Comparison of ENCODE assay signal across 25 mouse cellular contexts in the genomic region with DNA sequence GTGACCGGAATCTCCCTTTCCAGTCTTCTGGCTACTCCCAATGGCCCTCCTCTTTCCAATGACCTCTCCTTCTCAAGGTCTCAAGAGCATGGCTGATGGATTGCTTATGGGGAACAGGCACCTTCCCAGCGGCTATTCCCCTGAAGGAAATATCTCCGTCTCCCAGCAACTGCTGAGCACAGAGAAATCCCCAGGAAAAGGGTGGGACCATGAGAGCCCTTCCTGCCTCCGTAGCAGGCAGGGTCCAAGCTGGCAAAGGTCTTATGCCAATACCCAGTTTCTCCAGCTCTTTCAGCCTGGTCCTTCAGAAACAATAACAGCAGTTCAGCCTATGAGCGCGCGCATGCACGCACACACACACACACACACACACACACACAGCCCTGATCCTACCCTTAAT. TPM values are rescaled to one million over a fixed set of nuclear protein-coding genes. Genes with fewer than 3 reads are reported as not detected.
A peak's percentile ranks its signal among the peaks of the same experiment; 100 is the strongest.
DNase-seq lines count a peak whose midpoint lies in the region; ATAC-seq lines count a peak whose summit lies in the region.
"Had no signal": no experiment of that assay in that cellular context is flagged by ENCODE, and none has a peak within 500 bp of the region (broad histone marks: within the 10 kb centered on the region; RNA-seq: fewer than 3 reads in every experiment).

No protein-coding gene starts in this region.

- H3K4me3 ChIP-seq in heart, embryonic 13.5 days, result no peak overlapping the region
- H3K4me3 ChIP-seq: forebrain, embryonic 10.5 days; forebrain, embryonic 13.5 days; heart, adult 2 months; heart, embryonic 10.5 days; hindbrain, embryonic 10.5 days; hindbrain, embryonic 13.5 days had no signal

- no peak overlapping the region for H3K9ac ChIP-seq in heart, embryonic 13.5 days
- H3K9ac ChIP-seq: forebrain, embryonic 13.5 days; hindbrain, embryonic 13.5 days had no signal

- H3K36me3 ChIP-seq in heart, embryonic 13.5 days, result peaks cover 96% of the 10 kb centered on the region

- H3K27me3 ChIP-seq in heart, embryonic 13.5 days (replicated peaks), result no peaks in the 10 kb centered on the region
- H3K27me3 ChIP-seq: forebrain, embryonic 13.5 days; hindbrain, embryonic 13.5 days had no signal

- H3K4me1 ChIP-seq in heart, embryonic 13.5 days, result no peaks in the 10 kb centered on the region
- H3K4me1 ChIP-seq: forebrain, embryonic 10.5 days; forebrain, embryonic 13.5 days; heart, embryonic 10.5 days; hindbrain, embryonic 10.5 days; hindbrain, embryonic 13.5 days had no signal

- H3K4me2 ChIP-seq in heart, embryonic 13.5 days, result no peak overlapping the region
- H3K4me2 ChIP-seq: forebrain, embryonic 13.5 days; hindbrain, embryonic 13.5 days had no signal

- intact Hi-C loops in heart, postnatal 14 days (cut with DNase I), result no loop called here

- H3K9me3 ChIP-seq in heart, embryonic 13.5 days, result no peaks in the 10 kb centered on the region
- H3K9me3 ChIP-seq: forebrain, embryonic 10.5 days; forebrain, embryonic 13.5 days; heart, embryonic 10.5 days; hindbrain, embryonic 10.5 days; hindbrain, embryonic 13.5 days had no signal

- 84% methylated on average over 8 of the region's 8 CpGs for WGBS in heart, embryonic 13.5 days

- peak; percentile 14; the same call in 1 of the 2 replicates for ATAC-seq in heart, embryonic 13.5 days (ENCODE audit: extremely low read depth, insufficient number of reproducible peaks, low FRiP score, low TSS enrichment)
- ATAC-seq: activated CD4-positive, CD25-positive, alpha-beta regulatory T cell, adult 4 months; forebrain, embryonic 13.5 days; forebrain, embryonic 16.5 days; hindbrain, embryonic 16.5 days; inflammation-experienced regulatory T-cells, adult 6 months had no signal

- no peak overlapping the region for H3K27ac ChIP-seq in heart, embryonic 13.5 days (replicated peaks)
- H3K27ac ChIP-seq: forebrain, embryonic 10.5 days; forebrain, embryonic 13.5 days; heart, adult 2 months; heart, embryonic 10.5 days; hindbrain, embryonic 10.5 days; hindbrain, embryonic 13.5 days had no signal

- DNase-seq in adrenal gland, adult 2 months, result peak; percentile 25
- no peak for DNase-seq in adrenal gland, postnatal 10 days
- DNase-seq in heart, postnatal 14 days, result no peak
- peak; percentile 23 to 37 for DNase-seq in kidney, postnatal 36 days
- DNase-seq in kidney, adult 9 months, result no peak
- DNase-seq in lung, postnatal 14 days, result peak; percentile 16
- no peak for DNase-seq in embryo, embryonic 10 days (ENCODE audit: low spot score)
- DNase-seq: cerebellum, adult 11-12 months; cerebellum, adult 8-10 months; cerebellum, postnatal 10 days; cerebellum, postnatal 36 days; gastrocnemius, postnatal 10 days; gastrocnemius, postnatal 36 days; heart, adult 2 months; heart, postnatal 36 days had no signal

RNA-seq across cellular contexts. Expression of gene Tarbp1, which starts 23.7 kb away (rescaled TPM):
- total RNA-seq in adrenal gland, adult 2 months (2021), result 1 to 10 TPM; 4.8 to 5.0 TPM
- polyA plus RNA-seq in adrenal gland, adult 2 months (2012; rRNA removed), result 3.8 and 4.1 TPM in 2 replicates
- total RNA-seq in adrenal gland, postnatal 10 days (2021), result 1 to 10 TPM; 8.7 to 9.8 TPM
- polyA plus RNA-seq in heart, embryonic 13.5 days (2015; fragmentation: Nextera tagmentation; extraction: Ambion mirVana), result 1.2 and 1.3 TPM in 2 replicates
- 1 to 10 TPM; 5.6 to 5.7 TPM for total RNA-seq in heart, postnatal 14 days (2021)

RNA-seq across cellular contexts. Expression of gene Coa6, which starts 28.8 kb away (rescaled TPM):
- total RNA-seq in adrenal gland, adult 2 months (2021), result 10 to 100 TPM; 25.5 to 37.6 TPM
- 62.6 and 75.9 TPM in 2 replicates for polyA plus RNA-seq in adrenal gland, adult 2 months (2012; rRNA removed)
- 10 to 100 TPM; 30.3 to 33.6 TPM for total RNA-seq in adrenal gland, postnatal 10 days (2021)
- 47.9 and 55.1 TPM in 2 replicates for polyA plus RNA-seq in heart, embryonic 13.5 days (2015; fragmentation: Nextera tagmentation; extraction: Ambion mirVana)
- total RNA-seq in heart, postnatal 14 days (2021), result 10 to 100 TPM; 23.4 to 27.0 TPM

Comparison
In these comparisons a context has a peak if more than half of its experiments do, and no peak if none do; other contexts are left out.
1. DNase-seq: peak in adrenal gland, adult 2 months (single experiment), kidney, postnatal 36 days (2 of 2) and lung, postnatal 14 days (single experiment); none in adrenal gland, postnatal 10 days (single experiment), heart, postnatal 14 days (0 of 2), kidney, adult 9 months (single experiment) and embryo, embryonic 10 days (single experiment).